Mouse (Mus musculus): ENCODE results near the gene Nagpa. TPM values are rescaled to one million over a fixed set of nuclear protein-coding genes. Genes with fewer than 3 reads are reported as not detected.

Nagpa gene
- total and polyA plus RNA-seq, 3 experiments = 34.0 to 60.5 TPM; not detected in 1

DNA sequence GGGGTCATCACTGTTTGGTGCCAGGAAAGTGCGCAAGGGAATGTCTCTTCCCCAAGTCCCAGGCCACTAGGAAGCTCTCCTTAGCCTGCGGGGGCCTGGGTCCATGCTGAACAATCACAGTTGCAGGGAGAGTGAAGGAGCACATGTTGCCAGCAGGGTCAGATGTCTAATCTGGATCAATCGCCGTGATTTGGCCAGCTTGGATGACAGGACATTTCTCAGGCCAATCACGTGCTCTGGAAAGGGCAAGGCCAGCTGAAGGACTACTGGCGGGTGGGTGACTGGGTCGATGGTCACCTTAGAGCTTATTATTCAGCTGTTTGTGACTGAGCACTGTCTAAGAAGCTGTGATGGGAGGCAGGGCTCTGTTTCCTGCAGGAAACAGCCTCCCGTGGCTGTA lies 19.7 kb downstream of the Nagpa start:
- Histone ChIP-seq H3K27ac (ENCODE audit: control insufficient read depth, low read depth, low read length) (no peak overlapping the region), H3K9me3 (replicated peaks; ENCODE audit: insufficient read depth, low read length) (no peaks in the 10 kb centered on the region), H3K4me3 (ENCODE audit: control insufficient read depth in 1 of 2, insufficient read depth in 1 of 2, low read depth in 2 of 2, low read length in 2 of 2) (no peak overlapping the region), H3K36me3 (ENCODE audit: control insufficient read depth in 1 of 2, insufficient read depth in 2 of 2, low read length in 2 of 2) (no peaks in the 10 kb centered on the region), H3K27me3 (ENCODE audit: control insufficient read depth in 1 of 2, insufficient read depth in 2 of 2, low read length in 2 of 2) (no peaks in the 10 kb centered on the region; a peak in 3 of 4 replicates), H3K79me2 (ENCODE audit: control insufficient read depth, insufficient read depth, low read length, poor library complexity) (no peaks in the 10 kb centered on the region), H3K9ac (ENCODE audit: control insufficient read depth, low read depth, low read length, poor library complexity, severe bottlenecking) (no peak overlapping the region), H3K4me1 (ENCODE audit: control insufficient read depth in 1 of 2, insufficient read depth in 2 of 2, low read length in 2 of 2) (no peaks in the 10 kb centered on the region)
- TF ChIP-seq RCOR1 (IDR thresholded peaks at IDR 0.05; ENCODE audit: low read depth, low read length) = no peak
- no peak for TF ChIP-seq CHD2 (IDR thresholded peaks at IDR 0.05; ENCODE audit: low read length)
- no peak for TF ChIP-seq SMC3 (IDR thresholded peaks at IDR 0.05; ENCODE audit: low read depth, low read length)
- TF ChIP-seq KAT2A (conservative IDR thresholded peaks at IDR 0.05; ENCODE audit: low read depth, low read length) = no peak
- DNase-seq (ENCODE audit: low read depth, low spot score) = no peak

- TF ChIP-seq CHD1 (IDR thresholded peaks at IDR 0.05; ENCODE audit: low read depth, low read length) = no peak
- no peak for TF ChIP-seq TAL1 (IDR thresholded peaks at IDR 0.05; ENCODE audit: low read length)
- no peak for TF ChIP-seq USF1 (IDR thresholded peaks at IDR 0.05; ENCODE audit: low read depth, low read length)
- no peak for TF ChIP-seq RAD21 (IDR thresholded peaks at IDR 0.05; ENCODE audit: low read depth, low read length)
- no peak for TF ChIP-seq MAFK (IDR thresholded peaks at IDR 0.05; ENCODE audit: borderline replicate concordance, low read depth, low read length)
- no peak for TF ChIP-seq BHLHE40 (IDR thresholded peaks at IDR 0.05; ENCODE audit: borderline replicate concordance, low read depth, low read length)
- TF ChIP-seq E2F4 (IDR thresholded peaks at IDR 0.05; ENCODE audit: borderline replicate concordance, low read depth, low read length) = no peak
- TF ChIP-seq TBP (IDR thresholded peaks at IDR 0.05; ENCODE audit: low read depth, low read length) = no peak
- TF ChIP-seq ELF1 (IDR thresholded peaks at IDR 0.05; ENCODE audit: low read depth, low read length) = no peak
- no peak for TF ChIP-seq POLR2AphosphoS5 (IDR thresholded peaks at IDR 0.05; ENCODE audit: borderline replicate concordance, low read depth, low read length)
- no peak for TF ChIP-seq ETS1 (IDR thresholded peaks at IDR 0.05; ENCODE audit: low read depth, low read length)
- no peak for TF ChIP-seq ZKSCAN1 (IDR thresholded peaks at IDR 0.05; ENCODE audit: low read depth, low read length)
- no peak for TF ChIP-seq RCOR1 (IDR thresholded peaks at IDR 0.05; ENCODE audit: low read depth, low read length)
- TF ChIP-seq MYB (IDR thresholded peaks at IDR 0.05; ENCODE audit: low read depth, low read length) = no peak
- TF ChIP-seq MEF2A (IDR thresholded peaks at IDR 0.05; ENCODE audit: extremely low read depth, insufficient replicate concordance, low read depth, low read length, poor library complexity, severe bottlenecking) = no peak
- no peak for TF ChIP-seq EP300 (IDR thresholded peaks at IDR 0.05; ENCODE audit: low read depth in 1 of 2, low read length in 2 of 2)
- no peak for TF ChIP-seq JUND (IDR thresholded peaks at IDR 0.05; ENCODE audit: low read depth, low read length)
- TF ChIP-seq GABPA (IDR thresholded peaks at IDR 0.05; ENCODE audit: low read depth, low read length) = no peak
- no peaks in the 10 kb centered on the region for H3K79me2 ChIP-seq (ENCODE audit: control insufficient read depth, insufficient read depth, low read length, poor library complexity)
- H3K4me3 ChIP-seq (ENCODE audit: control insufficient read depth in 1 of 2, insufficient read depth in 1 of 2, low read depth in 2 of 2, low read length in 2 of 2) = no peak overlapping the region
- H3K27me3 ChIP-seq (ENCODE audit: control insufficient read depth in 1 of 2, insufficient read depth in 2 of 2, low read length in 2 of 2) = no peaks in the 10 kb centered on the region; a peak in 3 of 4 replicates
- no peak for DNase-seq (ENCODE audit: low read depth, low spot score)
- H3K36me3 ChIP-seq (ENCODE audit: control insufficient read depth in 1 of 2, insufficient read depth in 2 of 2, low read length in 2 of 2) = no peaks in the 10 kb centered on the region
- no peaks in the 10 kb centered on the region for H3K4me1 ChIP-seq (ENCODE audit: control insufficient read depth in 1 of 2, insufficient read depth in 2 of 2, low read length in 2 of 2)
- no peak overlapping the region for H3K27ac ChIP-seq (ENCODE audit: control insufficient read depth, low read depth, low read length)
- H3K9ac ChIP-seq (ENCODE audit: control insufficient read depth, low read depth, low read length, poor library complexity, severe bottlenecking) = no peak overlapping the region
- H3K9me3 ChIP-seq (replicated peaks; ENCODE audit: insufficient read depth, low read length) = no peaks in the 10 kb centered on the region
Measured at GRCm38 (mm10) chr16:5183310-5183975, 20.4 kb downstream of the Nagpa start.
